Mouse (Mus musculus) cerebellum, adult 9-10 months (tissue): ENCODE measurements around the gene Ntrk3.
A peak's percentile ranks its signal among the peaks of the same experiment; 100 is the strongest.

ENCODE experiments used
- DNase-seq: peaks from one replicate; pipeline ENCODE4 v3.0.0; 2022

The Ntrk3 gene

DNA sequence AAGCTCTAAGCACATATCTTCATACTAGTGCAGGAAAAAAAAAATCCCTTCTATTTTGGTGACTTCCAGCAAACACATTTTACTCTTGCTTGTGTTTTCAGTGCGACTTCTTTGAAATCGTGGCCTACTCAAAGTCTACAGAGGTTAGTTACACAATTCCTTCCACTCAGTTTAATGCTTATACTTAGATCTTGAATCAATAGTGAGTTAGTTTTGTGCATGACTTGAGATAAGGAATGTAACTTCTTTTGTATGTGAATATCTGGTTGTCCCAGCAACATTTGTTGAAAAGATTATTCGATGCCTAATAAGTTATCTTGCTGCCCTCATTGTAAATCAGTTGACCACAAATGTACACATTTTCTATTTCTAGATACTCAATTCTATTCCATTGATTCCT, 411.6 kb downstream of the Ntrk3 start:
- DNase-seq = no peak

DNA sequence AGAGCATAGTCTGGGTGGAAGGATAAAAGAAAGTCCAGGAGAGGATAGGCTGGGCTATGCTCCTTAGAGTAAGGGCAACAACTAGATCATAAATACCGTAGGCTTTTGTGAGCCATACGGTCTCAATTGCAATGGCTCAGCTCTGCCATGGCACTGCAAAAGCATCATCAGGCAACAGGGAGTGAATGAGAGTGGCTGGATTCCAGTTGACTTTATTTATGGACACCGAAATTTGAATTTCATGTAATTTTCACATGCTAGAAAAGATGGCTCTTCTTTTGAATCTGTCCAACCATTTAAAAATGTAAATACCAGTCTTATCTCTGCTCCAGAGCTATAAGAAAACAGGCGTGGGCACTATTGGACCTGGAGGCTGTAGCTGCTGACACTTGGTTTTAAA, 419.2 kb downstream of the Ntrk3 start:
- DNase-seq = no peak

DNA sequence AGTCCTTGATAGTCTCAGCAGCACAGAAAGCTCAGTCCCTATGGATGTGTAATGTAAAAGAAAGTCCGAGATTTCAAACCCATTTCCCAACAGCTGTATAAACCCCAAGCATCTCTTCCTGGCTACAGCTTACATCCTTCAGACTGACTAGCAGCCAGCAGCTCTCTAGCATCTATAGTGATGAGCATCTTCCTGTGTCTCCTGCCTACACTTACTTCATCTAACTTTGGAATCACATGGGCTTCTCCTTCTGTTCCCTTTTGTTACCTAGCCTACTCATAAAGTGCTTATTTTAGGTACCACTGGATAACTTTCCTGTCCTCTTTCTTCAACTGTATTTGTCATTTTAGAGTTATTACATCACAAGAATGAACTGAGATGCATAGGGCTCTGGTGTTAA, 432.0 kb downstream of the Ntrk3 start:
- no peak for DNase-seq

DNA sequence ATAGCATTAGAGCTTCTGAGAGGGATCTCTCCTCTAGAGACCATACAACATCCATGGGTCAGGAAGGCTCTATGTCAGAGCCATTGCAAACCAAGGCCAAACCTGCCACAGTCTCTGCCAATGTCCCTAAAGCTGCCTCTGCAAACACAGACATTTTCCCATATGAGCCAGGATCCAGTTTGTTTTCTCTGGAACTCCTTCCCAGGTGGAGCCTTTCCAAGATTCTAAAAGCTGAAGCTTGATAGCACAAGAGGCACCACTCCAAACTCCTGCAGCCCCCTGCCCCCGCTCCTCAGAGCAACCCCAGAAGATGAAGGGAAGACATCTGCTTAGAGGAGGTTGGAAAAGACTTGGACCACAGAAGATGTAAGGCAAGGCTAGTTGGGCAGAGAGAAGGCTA, 432.8 kb downstream of the Ntrk3 start:
- DNase-seq = no peak

DNA sequence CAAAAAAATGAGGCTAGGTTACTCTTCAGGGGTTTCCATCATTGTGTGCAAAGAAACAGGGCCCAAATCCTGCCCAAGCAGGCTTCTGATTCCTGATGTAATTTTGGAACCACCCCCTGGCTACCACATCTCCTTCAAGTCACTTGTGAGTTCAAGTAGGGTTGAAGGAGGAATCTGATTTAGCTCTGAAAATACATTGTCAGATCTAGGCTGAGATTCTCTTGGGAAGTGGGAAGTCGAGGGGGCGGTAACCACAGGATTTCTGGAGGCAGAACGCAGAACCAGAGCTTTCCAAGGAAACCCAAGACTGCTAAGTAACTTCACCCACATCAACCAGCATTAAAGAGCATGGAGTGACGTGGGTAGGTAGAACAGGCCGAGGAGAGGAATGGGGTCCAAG, 440.5 kb downstream of the Ntrk3 start:
- DNase-seq = no peak

DNA sequence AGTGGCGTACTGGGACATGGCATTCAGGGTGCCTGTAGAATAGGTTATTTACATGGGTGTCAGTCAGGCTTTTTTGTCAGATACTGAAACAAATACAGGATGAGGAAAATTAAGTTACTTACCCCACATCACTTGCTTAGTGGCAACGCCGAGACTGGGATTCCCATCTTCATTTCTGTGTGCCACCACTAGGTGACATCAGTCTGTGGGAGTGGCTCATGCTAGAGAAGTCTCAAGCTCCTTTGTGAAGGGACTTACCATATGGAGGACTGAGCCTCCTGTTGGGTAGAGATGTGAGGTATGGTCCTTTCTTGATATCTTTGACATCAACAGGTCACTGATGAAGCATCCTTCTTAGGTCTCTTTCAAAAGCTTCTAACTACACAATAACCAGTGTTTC, 443.5 kb downstream of the Ntrk3 start:
- no peak for DNase-seq

DNA sequence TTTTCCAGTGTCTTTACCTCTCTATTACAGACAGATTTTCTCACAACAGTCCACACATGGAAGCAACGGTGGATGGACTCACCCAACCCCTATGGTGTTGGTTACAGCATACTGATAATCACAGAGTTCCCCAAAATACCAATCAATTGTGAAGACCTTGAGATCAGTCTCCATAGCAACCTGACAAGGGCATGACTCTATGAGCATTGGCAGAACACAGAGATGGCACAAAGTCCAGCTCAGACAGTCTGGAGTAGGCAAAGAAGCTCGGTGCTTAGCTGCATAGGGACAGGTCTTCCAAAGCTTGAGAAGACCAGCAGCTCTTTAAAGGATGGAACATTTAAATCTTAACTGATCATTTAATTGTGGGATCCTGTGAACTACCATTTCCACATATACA, 447.6 kb downstream of the Ntrk3 start:
- no peak for DNase-seq

DNA sequence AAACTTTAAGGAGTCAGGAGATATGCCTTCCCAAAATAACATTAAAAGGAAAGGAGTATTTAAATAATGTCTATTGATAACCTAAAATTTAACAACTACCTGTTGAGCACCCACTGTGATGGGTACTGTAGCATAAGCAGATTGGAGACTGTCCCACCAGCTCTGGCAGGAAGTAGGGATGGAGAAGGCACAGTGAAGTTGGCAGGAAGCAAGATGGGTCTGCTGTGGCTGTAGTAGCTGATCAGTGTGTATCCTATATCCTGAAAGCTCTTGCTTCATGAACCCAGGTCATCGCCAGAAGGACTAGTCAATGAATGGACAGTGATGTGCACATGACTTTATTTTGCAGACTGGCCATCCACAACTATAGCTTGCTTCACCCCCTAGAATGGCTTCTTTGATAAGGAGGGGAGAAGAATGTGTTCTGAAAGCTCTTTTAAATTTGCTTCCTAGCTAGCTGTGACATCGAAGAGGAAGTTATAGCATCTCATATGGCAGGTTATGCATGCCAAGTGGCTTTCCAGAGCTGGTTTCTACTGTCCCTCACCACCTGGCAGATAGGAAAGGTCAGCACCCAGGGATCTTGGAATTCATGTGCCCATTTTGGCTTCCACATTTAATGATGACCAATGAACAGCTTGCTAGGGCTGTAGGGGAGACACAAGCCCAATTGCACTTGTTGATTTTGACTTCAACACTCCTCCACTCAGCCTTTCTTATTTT, 451.1 kb downstream of the Ntrk3 start:
- peak; percentile 92 for DNase-seq

DNA sequence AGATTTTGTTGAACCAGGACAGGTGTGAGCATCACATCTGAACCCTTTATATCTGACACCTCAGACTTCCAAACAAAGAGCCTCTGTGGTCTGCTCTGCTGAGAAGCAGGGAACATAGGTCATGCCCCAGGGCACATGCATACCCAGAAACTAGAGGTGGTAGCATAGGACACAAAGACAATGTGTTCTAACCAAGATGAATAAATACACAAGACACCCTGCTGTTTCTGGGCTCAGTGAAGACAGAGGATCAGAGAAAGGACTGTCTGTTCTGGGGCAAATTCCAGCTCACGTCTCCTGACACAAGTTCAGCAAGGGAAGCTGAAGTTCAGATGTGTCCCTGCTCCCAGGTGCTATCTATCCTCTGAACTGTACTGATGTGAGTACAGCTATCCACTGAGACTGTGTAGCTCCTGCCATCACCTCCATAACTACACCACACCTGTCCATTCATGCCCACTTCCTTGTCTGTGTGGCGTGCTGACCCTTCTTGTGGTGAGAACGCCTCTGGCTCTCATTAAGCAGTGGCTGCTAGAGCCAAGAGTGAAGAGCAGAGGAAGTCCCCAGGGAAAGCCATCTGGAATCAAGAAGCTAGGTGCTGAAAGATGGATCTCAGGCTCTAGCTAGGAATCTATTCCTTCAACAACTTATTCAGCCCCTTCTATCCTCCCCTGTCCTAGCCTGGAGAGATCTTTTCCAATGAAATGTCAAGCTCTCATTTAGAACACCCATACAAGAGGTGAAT, 468.1 kb downstream of the Ntrk3 start:
- DNase-seq = no peak

DNA sequence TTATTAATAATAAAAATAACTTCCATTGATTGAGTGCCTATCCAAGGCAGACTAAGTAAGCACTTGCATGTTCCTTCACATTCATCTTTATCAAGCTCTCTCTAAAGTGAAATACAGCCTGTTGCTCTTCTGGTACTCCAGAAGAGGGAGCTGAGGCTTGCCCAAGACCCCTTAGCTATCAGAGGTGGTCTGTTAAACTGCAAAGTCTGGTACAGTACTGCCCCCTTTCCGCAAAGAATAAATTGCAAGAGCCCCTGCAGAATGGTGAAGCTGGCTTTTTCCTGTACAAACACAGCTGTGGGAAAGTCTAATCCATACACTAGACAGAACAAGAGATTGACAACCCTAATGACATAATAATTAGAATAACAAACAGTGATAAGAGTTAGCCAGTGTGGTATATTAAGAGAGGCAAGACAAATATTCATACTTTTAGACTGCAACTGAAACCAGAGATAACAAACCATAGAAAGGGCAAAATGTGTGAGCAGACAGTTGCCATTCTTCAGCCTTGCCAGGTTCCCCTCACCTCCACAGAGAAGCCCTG, 470.3 kb downstream of the Ntrk3 start:
- no peak for DNase-seq

DNA sequence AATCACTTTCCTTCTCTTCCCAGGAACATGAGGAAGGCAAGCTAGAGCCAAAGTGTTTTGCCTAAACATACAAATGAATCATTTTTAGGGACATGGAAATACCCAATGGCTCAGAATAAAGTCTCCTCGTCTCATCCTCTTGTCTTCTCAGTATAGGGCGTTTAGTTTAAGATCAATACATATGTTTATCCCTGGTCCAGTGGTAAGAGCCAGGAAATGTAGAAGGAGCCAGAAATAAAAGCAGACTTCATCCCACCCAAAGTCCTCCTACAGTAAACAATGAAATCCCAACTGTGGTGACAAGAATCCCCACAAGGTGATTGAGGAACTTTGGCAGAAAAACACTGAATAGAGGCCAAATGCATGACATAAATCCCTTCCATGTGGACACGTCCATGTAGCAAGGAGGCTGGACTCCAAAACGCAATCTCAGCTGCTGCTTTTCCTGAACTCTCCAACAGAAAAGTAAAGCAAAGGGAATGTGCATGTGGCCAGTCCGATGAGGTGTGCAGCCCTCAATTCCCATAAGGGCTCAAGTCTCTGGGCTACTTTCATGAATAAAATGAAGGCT, 473.3 kb downstream of the Ntrk3 start:
- peak; percentile 59 for DNase-seq

DNA sequence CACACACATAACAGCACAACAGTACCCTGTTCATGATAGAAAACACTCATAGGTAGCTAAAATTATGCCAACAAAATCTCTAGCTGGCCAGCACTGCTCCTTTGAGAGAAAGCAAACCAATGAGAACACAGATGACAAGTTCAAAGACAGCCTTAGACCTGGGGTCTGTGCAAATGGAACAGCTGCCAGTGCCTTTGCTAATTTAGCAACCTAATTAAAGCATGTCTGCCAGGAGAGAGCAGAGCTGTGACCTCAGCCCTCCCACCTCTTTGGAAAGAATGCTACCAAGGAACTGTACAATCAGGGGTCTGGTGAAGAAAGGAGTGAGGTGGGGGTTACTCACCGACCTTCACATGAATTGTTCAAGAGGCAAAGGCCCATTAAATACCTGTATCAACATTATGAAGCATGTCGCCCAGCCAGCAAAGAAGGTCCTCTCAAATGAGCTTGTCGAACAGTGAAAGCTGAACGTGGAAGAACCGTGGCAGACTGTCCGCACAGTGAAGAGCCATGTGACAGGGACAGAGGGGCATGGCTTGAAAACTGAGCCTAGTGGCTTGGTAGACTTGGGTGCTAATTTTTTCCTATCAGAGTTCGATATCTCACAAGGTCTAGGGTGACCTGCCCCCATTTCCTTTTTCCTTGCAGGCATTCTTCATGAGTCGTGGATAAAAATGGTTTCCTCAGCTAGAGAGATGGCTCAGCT, 476.2 kb downstream of the Ntrk3 start:
- DNase-seq = no peak

DNA sequence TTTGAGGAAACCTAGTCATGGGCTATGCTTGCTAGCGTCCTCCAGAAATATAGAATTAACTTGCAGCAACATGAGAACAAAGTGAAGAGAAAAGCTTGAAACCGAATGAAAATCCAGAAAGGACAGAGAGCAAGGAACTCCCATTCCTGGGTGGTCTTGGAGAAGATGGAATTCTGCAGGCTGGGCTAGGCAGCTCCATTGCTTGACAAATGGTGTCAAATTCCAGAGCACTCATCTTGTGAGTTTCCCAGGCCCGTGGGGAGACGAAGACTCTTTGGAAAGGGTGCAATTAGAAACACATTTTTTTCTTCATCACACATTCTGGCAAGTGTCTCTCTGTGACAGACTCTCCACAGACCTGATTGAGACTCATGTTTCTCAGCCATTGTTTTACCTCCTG, 479.7 kb downstream of the Ntrk3 start:
- DNase-seq = no peak

DNA sequence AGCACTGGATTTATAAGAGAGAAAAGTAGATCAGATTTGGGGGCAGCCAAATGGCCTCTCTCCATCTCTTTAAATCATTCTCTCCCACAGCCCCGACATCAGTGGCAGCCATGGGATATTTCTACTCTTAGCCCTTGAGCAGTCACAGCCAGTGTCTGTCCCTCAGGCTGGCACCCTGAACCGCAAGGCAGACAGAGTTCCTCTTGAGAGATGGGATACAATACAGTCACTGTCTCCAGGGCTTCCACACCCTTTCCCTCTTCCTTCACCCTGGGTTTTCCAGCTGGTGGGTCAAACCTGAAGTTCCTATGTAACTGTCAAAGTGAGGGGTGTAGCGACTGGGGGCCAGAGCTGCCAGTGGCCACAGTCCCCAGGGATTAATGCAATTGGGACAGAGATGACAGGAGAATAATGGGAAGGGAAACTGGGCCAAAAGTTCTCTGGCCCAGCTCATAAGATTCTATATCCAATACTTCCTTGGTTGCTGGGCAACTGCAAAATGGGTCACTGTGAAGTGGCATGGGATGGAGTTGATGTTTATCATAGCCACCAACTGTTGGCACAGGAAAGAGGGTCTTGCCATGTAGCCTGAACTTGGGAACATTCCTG, 483.9 kb downstream of the Ntrk3 start:
- no peak for DNase-seq

DNA sequence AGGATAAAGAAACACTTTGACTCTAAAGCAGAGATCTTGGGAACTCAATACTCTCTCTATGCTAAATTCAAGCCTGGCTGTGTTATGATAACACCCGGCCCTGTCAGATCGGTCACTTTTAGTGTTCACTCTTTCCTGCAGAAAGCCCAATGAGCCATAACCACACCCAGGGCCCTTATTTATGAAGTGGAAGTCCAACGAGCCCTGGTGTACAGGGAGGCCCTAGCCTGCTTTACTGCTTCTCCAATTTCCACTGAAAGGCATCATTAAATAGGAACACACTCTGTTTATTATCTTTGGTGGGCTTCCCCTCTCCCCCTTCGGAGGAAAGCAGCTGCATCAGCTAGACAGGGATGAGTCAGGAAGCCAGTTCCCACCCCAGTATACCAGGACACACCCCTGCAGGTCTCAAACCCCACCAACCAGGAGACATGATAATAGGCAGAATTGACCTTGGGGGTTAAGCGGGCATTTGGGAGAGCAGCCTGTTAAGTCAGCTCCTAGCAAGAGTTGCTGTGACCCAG, 489.6 kb downstream of the Ntrk3 start:
- DNase-seq = no peak

DNA sequence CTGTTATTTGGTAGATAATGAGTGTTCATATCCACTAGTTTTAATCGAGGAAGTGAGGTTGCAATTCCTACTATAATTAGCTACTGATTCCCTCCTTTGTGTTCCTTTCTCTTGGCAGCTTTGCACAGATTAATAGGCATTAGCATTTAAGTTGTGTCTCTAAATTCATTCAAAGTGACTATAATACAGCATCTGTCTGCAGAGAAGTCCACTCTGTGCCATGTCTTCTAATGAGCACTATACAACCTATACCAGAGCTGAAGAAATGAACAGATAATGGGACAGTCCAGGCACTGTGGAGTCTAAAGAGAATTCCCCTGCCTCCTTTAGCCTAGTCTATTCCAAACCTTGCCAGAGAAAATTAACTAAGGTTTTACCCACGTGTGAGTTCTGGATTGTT, 498.8 kb downstream of the Ntrk3 start:
- DNase-seq = no peak

DNA sequence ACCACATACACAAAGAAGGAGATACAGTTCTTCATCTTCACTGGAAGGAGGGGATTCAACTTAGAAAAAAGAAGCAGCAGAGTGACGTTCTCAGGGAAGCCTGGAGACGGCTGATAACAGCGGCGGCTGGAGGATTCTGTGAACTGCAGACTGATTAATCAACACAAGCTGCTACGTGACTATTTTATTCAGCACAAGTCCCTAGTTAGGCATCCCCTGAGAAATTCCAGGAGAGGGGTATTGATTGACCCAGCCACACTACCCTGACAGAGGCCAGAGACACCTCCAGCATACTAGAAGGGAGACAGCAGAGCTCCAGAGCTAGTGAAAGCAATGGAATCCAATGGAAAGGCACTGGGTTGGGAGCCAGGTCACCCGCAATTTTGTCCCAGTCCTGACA, 516.1 kb downstream of the Ntrk3 start:
- DNase-seq = no peak

DNA sequence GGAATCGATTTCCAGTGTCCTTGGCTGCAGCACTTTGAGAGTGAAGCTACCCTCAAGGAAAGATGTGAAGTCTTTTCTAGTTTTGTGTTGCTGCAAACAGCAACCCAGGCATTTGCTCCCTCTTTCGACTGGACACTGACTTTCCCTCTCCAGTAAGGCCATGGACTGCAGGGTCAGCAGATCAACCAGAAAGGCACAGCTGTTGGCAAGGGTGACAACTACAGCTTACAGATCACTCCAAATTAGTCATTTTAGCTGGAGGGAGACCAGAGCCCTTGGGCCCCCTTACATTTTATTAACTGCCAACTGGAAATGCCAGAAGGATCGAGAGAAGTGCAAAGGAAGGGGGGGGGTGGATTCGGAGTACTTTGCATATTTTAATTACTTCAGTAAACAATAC, 516.9 kb downstream of the Ntrk3 start:
- DNase-seq = no peak

DNA sequence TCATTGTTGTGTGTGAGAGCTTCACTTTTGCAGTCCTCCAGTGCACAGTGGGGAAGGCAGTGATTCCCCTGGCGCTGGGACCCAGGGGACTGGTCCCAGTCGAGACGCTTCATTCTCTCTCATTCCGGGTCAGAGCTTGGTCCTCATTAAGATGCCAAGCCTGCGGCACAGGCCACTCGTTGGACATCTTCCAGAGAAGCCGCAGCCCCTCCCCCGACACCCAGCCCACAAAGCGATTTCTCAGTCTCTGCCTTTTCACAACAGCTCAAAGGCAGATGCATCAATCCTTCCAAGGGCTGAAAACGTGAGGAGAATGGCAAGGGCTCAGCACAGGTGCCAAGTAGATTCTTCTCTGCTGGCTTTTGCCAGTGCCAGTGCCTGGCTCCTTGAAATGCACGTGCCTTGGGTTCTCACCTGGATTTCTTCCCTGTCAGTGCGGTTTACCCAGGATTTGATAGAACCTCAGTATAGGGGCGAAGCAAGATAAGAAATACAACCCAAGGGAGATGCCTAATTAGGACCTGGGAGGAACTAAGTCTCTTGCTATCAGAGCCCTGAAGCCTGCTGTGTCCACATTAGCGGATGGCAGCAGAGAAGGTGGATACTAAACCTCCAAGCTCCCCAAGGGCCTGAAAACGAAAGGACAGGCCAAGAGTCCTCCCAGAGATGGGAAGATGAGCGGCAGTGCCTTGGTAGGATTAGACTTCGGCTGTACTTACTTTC, 546.7 kb downstream of the Ntrk3 start:
- peak; percentile 49 for DNase-seq

DNA sequence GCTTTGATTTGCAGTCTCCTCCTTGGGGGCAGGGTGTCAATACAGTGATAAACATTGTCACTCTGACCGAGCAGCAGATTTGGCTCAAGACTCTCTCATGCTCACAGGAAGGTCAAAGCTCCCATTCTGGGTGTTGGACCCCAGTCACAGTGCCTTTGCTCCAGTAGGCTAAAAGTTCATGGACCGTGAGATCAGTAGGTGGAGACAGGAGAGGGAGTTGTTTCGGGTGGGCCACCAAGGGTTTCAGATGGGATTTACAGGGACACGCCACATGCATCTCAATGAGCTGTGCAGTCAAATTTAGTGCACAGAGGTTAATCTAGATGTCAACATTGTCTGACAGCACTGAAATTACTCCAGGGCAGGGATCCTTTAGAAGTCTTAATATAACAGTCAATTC, 552.2 kb downstream of the Ntrk3 start:
- DNase-seq = no peak

DNA sequence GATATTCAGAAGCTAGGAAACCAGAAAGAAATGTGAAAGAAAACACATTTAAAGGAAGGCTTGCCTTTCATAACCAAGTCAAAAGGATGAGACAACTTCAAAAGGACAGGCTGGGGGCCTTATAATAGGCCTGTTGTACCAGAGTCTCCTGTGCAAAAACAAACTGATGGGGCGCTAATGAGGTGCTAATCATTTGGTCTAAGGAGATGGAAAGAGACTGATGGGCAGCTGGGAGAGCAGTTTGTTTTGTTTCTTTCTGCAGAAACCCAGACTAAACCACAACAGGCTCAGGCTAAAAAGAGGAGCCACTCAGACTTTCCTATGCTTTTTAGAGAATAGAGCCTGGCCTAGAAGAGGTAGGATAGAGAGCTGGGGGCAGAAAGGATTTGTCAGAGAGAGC, 554.4 kb downstream of the Ntrk3 start:
- no peak for DNase-seq
